Mouse (Mus musculus) stomach, postnatal 0 days (tissue): ENCODE measurements around the gene Pih1d1.

ENCODE experiments used
- CTCF ChIP-seq: IDR thresholded peaks from 2 replicates; pipeline ENCODE4 v1.5.1; 2016; ENCODE audit warnings: antibody characterized with exemption, low read depth, mild to moderate bottlenecking, moderate library complexity
- EP300 ChIP-seq: optimal IDR thresholded peaks from 2 replicates; pipeline ENCODE3; 2016; ENCODE audit warnings: antibody characterized with exemption

- TF ChIP-seq CTCF = no peak
- no peak for TF ChIP-seq EP300
Measured at GRCm38 (mm10) chr7:45162996-45163615, 9.0 kb downstream of the Pih1d1 start.
